Mouse (Mus musculus) ES-CJ7 (cell line): ENCODE measurements around the gene Tsc22d1.

Experiments used
- DNase-seq: peaks from one replicate; pipeline ENCODE4 v3.0.0; 2011; ENCODE audit warnings: low read depth, low spot score

Gene Tsc22d1

DNA sequence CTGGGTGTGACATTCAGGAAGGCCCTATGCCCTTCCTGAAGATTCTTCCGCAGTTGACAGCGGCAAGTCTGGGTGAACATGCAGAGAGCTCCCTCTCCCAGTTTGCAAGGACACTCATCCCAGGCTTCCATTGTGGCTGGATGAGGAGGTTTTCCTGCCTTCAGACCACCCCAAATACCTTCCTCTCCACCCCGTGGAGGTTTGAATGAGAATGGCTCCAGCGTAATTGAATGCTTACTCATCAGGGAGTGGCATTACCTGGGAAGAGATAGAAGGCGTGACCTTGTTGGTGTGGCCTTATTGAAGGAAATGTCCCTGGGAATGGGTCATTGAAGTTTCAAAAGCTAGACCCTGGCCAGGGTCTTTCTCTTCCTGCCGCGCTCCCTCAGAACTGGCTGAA is 100.9 kb downstream of the Tsc22d1 start:
- peak; percentile 99 for DNase-seq

DNA sequence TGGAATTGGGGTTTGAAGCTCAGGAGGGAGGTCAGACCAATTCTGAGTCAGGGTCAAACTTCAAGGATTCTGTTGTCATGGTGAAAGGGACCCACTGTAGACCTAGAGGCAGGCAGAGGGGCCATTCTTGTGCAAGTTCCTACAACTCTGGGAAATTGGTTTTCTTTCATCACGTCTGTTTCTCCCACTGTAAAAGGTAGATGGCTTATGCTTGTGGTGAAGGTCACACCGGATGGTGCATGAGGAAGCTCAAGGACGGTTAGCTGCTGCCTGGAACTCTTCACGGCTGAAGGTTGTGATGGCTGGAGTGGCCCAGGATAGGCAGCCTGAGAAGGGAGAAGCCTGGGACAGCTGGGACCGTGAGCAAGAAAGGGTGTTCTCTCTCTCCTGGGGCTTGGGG is 103.5 kb downstream of the Tsc22d1 start:
- DNase-seq: peak; percentile 42

DNA sequence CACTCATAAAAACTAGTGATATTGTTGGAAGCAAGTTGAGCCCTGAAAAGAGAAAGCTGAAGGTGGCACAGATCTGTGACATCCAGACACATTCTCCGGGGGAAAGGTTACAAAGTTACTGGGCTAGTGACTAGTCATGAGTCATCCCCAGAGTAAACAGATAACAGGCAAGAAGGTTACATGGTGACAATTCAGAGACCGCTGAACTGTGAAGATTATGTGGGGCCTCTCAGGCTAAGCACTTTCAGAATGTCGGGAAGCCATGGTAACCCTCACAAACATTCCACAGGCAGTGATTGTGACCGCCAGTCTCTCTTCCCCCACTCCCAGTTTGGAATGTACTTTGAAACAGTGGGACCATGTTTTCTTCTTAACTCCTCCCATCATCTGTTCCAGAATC is 105.8 kb downstream of the Tsc22d1 start:
- no peak for DNase-seq

DNA sequence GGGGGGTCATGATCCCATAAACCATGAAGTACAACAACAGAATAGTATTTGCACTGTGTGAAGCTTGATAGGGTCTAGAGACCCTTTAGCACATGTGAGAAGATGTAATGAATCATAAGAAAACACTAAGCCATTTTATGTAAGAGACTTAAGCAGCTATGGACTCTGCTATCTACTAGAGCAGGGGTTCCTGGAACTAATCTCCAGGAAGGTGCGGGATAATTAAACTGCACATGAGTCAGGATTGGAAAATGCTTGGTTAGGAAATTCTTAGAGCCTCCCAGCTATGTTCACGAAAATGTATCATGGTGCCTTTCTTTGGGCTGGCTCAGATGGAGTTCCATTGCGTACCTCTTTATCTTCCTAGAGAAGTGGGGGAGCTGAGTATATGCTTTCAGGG is 106.5 kb downstream of the Tsc22d1 start:
- DNase-seq: no peak

DNA sequence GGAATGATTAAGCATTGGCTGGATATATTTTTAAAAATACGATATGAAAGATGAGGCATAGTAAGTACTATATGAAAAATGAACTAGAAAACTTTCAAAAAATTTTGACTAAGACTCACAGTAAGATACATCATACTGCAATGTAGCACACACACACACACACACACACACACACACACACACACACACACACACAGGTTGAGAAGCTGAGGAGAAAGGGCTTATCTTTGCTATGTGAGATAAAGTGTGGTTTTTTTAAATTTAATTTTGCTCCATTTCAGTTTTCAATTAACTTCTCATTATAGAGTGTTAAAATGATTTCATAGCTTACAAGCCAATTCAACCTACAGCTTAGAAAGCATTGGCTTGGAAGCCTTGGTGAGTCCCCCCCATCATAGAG is 108.6 kb downstream of the Tsc22d1 start:
- no peak for DNase-seq

DNA sequence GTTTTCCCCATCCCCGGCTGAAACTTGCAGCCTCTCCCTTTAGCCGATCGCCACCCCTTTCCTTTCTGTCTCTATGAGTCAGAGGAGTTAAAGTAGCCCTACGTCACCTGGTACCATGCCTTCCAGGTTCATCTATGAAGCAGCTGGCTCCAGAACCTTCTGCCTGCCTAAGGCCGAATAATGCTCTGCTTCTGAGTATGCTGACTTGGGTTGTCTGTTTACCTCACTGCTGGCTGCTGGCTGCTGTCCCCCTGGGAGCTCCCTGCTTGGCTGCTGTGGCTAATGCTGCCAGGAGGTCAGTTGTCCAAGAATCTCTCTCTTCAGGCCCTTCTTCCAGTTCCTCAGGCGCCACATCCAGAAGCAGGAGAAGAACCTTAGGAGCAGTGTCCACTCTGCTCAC is 111.7 kb downstream of the Tsc22d1 start:
- DNase-seq: no peak

DNA sequence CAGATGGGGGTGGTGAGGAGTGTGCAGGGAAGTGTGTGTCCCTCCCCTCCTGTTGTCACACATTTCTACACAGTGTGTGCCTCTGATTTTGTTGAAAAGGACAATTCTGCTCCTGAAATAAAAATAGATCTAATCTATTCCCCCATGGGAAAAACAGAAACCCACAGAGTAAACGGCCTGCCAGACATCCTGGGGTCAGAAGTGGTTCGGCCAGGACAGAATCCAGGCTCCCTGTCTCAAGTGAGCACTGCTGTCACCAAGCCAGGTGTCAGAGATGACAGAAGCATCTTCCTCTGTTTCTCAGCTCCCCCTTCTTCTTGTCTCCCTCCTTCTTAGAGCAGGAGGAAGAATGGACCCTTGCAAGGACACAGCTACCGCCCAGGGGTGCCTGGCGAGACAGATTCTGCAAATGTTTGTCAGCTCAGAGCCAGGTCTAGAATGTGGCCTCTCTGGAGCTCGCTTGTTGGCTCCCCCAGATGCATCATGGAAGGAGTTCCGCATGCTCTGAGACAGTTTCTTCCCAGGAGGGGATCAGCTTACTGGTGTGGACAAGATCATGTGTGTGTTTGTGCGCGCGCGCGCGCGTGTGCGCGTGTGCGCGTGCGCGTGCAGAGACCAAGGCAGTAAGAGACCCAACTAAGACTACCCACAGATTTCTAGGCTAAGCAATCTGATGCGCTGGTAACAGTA is 112.4 kb downstream of the Tsc22d1 start:
- no peak for DNase-seq

DNA sequence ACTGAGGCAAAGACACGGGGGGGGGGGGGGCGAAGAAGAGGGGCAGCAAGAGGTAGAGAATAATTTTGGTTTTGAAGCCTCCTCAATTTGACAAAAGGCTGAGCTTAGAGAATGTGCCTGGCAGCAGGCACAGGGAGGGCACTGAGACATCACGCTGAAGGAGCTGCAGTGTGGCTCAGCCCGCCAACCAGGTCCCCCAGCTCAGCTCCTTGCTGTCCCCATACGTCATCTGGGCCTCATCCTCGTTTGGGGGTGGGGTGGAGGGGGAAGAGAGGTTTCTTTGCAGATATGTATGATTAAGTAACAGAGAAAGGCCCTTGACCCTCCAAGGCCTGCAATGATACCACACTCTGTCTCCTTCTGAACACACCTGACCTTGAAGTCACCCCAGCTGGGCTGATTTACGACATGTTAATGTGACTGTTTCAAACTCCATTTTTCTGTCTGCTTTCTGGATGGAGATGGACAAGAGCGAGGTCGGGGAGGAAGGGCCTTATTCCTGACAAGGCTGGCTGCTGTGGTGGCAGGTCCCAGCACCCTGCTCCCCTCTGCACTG is 113.1 kb downstream of the Tsc22d1 start:
- DNase-seq: peak; percentile 44

DNA sequence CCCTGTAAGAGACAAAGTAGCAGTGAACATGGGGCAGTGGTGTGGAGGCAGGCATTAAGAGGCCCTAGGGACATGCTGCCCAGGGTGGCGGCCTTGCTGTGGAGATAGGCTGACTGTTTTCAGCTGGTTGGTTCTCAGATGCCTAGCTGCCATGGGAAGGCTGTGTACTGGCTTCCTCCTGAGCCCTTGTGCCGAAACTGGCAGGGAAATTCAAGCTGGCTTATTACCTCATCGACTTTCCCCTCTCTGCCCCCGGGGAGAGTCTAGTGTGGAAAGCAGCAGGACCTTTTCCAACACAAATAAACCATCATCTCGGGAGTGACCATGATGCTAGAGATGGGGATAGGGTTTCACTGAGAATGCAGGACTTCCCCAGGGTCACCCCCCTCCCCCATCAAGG is 113.9 kb downstream of the Tsc22d1 start:
- no peak for DNase-seq

DNA sequence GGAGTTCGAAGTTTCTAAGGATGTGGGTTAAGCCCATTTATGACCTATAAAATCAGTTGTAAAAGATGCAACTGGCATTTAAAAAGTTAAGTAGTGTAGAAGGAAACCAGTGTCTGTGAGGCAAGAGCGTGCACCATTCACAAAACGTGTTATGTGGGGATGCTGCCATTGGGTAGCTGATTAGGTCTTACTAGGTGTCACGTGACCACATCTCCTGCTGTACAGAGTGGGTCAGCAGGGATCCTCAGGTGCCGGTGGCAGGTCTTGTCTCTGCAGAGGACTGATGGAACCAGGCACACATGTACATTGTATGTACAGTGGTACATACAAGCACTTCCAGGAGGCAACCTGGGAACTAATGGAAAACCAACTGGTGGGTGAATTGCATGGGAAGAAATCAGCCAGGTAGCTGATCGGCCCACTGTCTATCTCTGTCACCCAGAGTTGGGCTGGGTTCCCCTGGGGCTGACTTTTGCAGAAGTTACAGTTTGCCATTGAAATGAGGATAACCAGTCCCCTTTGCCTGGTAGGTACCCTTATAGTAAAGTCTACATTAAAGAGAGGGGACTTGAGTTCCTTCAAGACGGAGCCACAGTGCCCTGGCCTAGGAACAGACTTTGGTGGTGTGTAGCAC is 116.4 kb downstream of the Tsc22d1 start:
- DNase-seq: no peak

DNA sequence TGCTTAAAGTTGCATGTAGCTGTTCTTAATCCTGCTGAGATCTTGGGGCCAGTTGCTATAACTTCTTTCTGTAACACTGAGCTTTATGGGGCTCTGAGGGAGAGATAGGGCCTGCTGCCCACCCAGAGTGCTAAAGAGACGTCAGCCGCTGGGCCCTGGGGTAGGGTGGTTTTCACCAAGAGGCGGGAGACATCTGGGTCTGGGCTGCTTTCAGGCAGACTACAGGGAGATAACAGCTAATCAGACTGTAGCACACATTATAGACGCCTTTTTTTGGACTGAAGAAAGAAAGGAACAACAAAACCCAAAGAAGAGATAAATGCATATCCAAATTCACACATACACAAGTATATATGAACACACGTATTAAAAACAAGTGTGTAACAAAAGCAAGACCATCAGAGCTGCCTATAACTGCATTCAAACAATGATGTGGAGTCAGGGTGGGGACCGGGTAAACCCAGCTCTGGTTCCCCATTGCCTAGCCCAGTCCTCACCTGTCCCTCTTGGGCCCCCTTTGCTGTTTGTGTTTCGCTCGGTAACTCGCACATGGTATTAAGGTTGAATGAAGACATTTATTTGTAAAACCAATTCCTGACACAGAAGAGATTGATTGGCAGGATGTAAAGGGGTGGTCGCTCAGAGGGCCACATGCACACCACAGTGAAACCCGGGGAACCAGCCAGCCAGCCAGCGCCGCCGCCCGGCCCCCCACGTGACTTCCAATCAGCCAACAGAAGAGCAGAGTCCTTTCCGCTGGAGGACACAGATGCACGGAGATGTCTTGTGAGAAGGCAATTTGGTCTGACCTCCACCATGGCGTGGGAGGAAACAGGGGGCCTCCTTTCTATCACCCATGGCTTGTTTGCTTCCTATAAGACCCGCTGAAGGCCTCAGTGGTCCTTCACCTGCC is 117.8 kb downstream of the Tsc22d1 start:
- peak; percentile 77 for DNase-seq

DNA sequence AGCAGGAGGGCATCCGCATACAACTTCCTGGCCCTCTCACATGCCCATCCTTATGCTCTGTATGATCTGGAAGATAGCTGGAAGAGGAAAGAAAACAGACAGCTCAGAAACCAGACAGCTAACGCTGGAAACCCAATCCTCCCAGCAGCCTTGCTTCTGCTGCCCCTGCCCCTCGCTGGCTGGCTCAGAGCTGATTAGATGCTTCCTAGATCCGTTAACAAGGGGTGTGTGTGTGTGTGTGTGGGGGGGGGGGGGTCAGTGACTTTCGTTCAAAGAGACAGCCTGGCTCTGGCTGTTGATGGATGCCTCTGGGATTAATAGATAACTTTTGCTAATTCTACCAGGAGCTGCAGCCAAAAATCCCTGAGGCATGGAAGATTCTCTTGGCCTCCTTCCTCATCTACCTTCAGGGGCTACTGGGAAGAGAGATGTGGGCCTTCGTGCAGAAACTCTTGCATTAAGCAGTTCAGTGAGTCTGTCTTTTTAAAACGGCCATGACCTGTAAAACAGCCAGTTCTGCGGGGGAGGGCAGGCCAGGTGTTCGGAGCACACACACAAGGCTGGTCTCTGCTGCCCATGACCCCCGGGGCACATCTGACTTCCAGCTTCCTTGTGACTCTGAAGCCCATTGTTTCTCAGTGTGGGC is 118.5 kb downstream of the Tsc22d1 start:
- DNase-seq: no peak

DNA sequence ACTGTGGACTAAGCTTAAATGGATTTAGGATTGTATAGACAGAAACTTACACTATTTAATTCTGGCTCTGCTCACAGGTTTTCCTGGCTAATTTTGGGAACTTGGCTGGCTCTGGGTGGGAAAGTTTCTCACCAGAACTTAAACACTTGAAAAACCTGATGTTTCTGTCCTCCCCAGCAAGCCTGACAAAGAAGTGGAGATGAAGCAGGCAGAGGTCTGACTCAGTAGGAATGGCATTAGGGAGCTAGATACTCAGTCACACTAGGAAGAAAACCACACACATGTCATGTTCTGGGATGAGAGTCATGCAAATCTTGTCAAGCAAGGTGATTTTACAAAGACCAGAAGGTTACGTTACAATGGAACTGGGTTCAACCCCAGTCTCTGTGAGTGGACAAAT is 120.3 kb downstream of the Tsc22d1 start:
- DNase-seq: no peak

DNA sequence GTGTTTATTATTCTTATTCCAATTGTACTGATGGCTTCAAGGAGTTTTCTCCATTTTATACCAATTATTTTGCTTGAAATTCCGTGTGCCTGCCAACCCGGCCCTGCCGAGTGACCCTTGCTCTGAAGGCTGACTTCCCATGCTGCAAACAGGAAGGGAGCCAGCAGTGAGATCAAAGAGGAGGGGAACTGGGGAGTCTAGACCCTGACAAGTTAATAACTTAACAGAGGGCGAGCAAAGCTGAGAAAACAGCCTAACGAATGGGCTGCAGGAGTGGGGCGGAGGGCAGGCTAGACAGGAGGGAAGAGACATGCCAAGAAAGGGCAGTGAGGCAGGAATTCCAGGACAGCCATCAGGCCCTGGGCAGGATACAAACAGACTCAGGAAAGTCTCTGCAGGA is 122.2 kb downstream of the Tsc22d1 start:
- no peak for DNase-seq

DNA sequence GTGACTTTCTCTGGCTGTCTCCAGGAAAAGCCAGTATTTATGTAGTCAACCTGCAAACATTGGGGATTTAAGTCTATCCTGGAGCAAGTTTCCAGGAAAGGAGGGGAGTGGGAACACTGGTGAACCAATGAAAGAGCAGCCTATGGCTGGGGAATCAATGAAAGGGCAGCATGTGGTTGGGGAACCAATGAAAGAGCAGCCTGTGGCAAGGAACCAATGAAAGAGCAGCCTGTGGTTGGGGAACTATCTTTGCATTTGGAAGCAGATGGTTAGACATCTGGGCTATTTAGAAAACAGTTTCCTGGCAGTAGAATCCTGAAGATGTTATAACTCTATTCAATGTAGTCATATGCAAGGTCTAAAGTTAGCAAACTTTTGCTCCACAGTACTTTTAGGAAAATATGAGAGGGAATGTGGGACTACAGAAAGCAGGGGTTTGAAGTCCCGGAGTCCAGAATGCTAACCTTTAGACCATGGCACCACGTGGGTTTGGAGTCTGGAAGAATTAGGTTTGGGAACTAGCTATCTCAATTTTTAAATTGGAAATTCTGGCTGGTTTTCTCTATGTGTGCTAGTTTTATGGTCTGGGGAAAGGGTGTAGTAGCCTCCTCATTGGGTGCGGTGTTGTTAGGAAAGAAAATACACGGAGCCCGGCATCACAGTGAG is 125.4 kb downstream of the Tsc22d1 start:
- DNase-seq: no peak

DNA sequence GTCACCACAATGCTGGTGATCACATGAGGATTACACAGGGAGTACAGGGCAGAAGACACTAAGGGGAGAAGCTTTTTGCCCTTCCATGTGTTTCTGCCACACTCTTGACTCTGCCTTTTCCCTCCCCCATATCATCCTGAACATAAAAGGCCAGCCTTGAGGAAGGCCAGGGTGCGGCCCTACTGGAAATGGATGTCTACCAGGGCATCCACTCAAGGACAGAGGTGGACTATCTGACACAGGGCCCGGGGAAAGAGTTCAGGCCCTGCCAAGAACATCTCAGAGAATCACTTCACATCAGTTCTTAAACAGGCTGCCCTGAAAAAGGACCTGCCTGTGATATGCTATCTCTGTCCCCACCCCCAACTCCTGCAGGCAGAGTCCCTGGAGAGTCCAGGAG is 126.6 kb downstream of the Tsc22d1 start:
- DNase-seq: no peak

DNA sequence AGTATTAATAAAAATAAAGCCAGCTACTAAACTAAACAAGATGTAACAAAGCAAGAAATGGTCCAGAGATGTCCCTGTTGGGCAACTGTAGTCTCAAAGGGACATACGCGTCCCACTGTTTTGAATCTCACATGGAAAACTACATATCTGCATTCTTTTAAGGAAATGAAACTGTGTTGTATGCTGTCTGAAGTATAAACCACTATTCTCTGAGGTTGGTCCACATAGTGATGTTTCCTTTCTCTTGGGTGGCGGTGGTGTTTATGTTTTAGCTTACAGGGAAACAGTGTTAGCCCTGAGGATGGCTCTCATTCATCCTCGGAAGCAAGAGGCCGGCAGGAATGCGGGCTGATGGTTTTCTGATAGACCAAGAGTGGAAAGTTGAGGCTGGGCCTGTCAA is 129.4 kb downstream of the Tsc22d1 start:
- no peak for DNase-seq

DNA sequence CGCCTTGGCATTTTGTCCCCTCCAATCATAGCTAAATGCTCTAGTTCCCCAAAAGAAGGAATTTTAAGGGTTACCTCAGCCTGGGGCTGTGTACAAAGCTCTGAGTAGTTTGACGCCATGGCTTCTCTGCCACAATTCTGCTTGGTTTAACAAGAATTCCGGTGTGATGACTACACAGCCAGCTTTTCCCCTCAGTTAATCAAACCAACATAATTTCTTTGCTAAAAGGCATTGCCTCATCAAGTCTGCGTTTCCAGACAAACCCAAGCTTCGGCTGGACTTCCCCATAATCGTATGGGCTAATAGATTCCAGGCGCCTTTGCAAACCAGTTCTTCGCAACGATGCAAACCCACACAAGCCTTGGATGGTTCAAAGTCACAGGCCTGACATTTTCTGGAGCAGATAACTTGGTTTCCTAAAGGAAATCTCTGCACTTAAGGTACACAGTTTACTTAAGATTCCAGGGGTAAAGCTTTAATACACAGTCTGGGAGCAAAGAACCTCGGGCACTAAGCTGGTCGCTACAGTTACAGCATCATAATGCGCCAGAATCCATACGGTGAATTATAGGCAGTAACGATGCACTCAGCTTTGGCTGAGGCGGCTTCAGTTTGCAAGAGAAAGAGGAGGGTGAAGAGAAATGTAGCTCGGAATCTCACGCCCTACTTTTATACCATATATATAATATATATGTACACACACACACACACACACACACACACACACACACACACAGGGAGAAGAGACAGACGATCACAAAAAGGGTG is 140.7 kb downstream of the Tsc22d1 start:
- no peak for DNase-seq

DNA sequence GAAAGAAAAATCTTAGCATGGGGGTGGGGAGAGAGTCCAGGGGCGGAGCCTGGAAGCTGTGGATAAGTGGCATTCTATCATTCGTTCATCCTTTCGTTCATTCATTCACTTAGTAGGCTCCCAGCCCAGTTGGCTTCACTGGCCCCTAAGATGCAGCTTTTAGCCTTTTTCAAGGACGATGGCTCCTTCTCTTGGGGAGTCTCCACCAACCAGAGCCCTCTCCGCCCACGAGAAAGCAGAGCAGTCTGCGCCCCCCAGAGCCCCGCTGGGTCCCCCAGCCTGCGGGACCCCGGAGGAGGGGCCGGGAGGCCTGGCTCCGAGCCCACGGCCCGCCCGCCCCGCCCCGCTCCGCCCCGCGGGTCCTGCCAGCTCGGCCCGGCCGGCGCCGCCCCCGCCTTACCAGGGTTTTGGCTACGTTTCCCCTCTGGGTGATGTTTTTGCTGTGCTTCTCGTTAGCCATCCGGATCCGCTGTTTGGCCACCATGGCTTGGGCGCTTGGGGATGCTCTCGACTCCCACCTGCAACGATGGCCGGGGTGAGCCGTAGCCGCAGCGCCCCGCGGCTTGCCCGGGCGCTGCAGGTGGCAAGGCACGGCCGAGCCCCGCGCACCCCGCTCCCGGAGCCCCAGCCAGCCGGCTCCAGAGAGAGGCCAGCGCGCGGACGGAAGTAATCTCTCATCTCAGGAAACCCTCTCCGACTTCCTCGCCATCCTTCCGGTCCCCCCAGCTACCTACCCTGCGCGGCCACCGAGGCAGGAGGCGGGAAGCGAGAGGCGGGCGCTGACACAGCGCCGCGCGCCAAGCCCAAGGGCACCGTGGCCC is 141.5 kb downstream of the Tsc22d1 start:
- peak; percentile 35 for DNase-seq

DNA sequence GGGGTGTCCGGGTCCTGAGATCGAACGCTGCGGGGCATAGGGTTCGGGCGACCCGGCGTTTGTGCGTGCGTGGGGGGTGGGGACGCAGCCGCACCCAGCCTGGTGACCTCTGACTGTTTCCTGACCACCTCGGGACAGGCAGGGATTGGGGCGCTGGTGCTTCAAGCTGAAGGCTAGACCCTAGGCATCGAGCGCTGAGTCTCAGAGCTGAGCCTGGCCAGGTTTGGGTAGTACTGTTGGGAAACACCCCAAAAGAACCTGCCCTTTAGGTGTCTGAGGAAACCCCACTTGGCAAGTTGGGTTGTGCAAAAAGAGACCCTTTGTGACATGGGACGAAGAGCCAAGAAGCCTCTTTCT is 142.1 kb downstream of the Tsc22d1 start, which contains the start of gene Serp2:
TSS of gene Serp2 (minus strand) at position 38 of the 357 bp plus-strand sequence.
- no peak for DNase-seq
